Mouse (Mus musculus) thymus, postnatal 25 days (tissue): Measurements from ENCODE around the gene Ccl5.
"Not testable (repeated sequence)": the region's sequence is repeated elsewhere in the genome, so short reads cannot be mapped to it uniquely, and the experiment has no call there.

Experiments
- DNase-seq: peaks from one replicate; pipeline ENCODE4 v3.0.0; 2022

The Ccl5 gene

GRCm38 (mm10) chr11:83530360-83530759 lies at the start of gene Ccl5:
Gene Ccl5, minus strand, starts transcription at chr11:83530518.
- no peak for DNase-seq

GRCm38 (mm10) chr11:83578999-83579398 lies 48.7 kb upstream of the Ccl5 start:
- no peak for DNase-seq

GRCm38 (mm10) chr11:83578186-83578760 lies 48.0 kb upstream of the Ccl5 start, which contains the start of gene Ccl9:
Gene Ccl9, minus strand, starts transcription at chr11:83578636.
- DNase-seq = no peak

GRCm38 (mm10) chr11:83576927-83577555 lies 46.7 kb upstream of the Ccl5 start:
- DNase-seq = no peak

- no peak for DNase-seq
Measured at GRCm38 (mm10) chr11:83572834-83573233, 42.5 kb upstream of the Ccl5 start.

GRCm38 (mm10) chr11:83572223-83572622 lies 41.9 kb upstream of the Ccl5 start:
- no peak for DNase-seq

- no peak for DNase-seq
Measured at GRCm38 (mm10) chr11:83570189-83570588, 39.9 kb upstream of the Ccl5 start.

- no peak for DNase-seq
Measured at GRCm38 (mm10) chr11:83569249-83569648, 38.9 kb upstream of the Ccl5 start.

GRCm38 (mm10) chr11:83568786-83569185 lies 38.5 kb upstream of the Ccl5 start:
- DNase-seq = no peak

- no peak for DNase-seq
Measured at GRCm38 (mm10) chr11:83568061-83568460, 37.7 kb upstream of the Ccl5 start.

- no peak for DNase-seq
Measured at GRCm38 (mm10) chr11:83567311-83567710, 37.0 kb upstream of the Ccl5 start.

- DNase-seq = no peak
Measured at GRCm38 (mm10) chr11:83566617-83567016, 36.3 kb upstream of the Ccl5 start.

GRCm38 (mm10) chr11:83563754-83564153 lies 33.4 kb upstream of the Ccl5 start:
- DNase-seq = no peak

GRCm38 (mm10) chr11:83562311-83562887 lies 32.1 kb upstream of the Ccl5 start:
- no peak for DNase-seq

GRCm38 (mm10) chr11:83560405-83560804 lies 30.1 kb upstream of the Ccl5 start:
- DNase-seq = no peak

- DNase-seq = no peak
Measured at GRCm38 (mm10) chr11:83557074-83557473, 26.8 kb upstream of the Ccl5 start.

- no peak for DNase-seq
Measured at GRCm38 (mm10) chr11:83556085-83556781, 25.9 kb upstream of the Ccl5 start.

GRCm38 (mm10) chr11:83551668-83552067 lies 21.4 kb upstream of the Ccl5 start:
- no peak for DNase-seq

- DNase-seq = not testable (repeated sequence)
Measured at GRCm38 (mm10) chr11:83551037-83551436, 20.7 kb upstream of the Ccl5 start.

- no peak for DNase-seq
Measured at GRCm38 (mm10) chr11:83550186-83550632, 19.9 kb upstream of the Ccl5 start.

- no peak for DNase-seq
Measured at GRCm38 (mm10) chr11:83544214-83544613, 13.9 kb upstream of the Ccl5 start.

- no peak for DNase-seq
Measured at GRCm38 (mm10) chr11:83541415-83541814, 11.1 kb upstream of the Ccl5 start.

- DNase-seq = no peak
Measured at GRCm38 (mm10) chr11:83540931-83541330, 10.6 kb upstream of the Ccl5 start.
